Mouse (Mus musculus): Measurements from ENCODE around the gene Efemp2.

The Efemp2 gene

DNA sequence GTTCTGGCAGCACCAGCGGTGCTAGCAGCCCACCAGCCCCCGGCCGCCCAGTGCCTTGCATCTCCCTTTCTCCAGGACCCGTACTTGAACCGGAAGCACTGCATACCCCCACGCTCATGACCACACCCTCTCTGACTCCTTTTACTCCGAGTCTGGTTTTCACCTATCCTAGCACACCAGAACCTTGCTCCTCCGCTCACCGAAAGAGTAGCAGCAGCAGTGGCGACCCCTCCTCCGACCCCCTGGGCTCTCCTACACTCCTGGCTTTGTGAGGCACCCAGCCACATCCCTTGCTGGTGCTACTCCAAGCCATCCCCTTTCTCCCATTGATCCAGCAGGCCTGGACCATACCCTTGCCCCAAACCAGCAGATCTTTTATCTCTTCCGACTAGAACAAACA is 18.7 kb upstream of the Efemp2 start:
- DNase-seq, result no peak

DNA sequence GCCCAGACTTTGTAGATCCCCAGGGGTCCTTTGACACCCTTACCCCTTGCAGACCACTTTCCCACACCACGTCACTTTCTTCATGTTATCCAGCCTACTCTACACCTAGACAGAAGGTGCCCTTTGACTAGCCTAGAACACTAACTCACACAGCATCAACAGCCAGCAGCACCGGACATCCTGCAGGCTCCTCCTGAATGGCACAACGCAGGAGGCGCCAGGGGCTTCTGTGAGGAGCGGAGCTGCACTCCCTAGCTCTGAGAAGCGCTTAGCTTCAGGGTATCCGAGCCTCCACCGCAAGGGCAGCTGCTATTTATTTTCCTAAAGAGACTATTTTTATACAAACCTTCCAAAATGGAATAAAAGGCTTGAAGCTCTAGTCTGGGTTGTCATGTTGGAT is 18.2 kb upstream of the Efemp2 start:
- no peak for DNase-seq

DNA sequence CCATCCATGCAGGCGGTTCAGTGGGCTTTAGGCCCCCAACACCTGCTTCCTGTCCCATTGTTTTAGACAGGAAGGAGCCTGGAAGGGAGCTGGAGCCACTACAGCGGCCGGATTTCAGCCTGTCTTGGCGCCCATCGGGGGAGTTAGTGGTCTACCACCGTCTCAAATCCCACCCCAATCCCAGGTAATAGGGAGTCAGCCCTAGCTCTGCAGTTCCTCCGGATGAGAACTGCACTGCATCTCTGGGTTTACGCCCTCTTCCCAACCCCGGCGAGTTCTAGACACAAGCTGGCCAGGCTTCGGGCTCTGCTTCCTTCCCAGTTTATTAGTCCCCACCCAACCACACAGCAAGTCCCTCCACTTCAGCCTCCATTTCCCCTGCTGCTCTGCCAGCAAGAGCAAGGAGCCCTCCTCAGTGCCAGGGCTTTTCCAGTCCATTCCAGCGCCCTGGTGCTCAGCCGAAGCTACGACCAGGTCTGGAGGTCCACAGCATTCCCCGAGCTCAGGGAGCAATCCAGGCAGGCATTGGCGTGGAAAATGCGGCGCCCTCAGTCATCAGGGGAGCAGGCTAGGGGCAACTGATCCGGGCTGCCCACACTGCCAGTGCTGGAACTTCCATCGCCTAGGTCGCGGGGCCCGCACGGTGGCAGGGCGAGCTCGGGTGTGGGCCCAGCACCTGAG is 17.4 kb upstream of the Efemp2 start:
- no peak for DNase-seq

DNA sequence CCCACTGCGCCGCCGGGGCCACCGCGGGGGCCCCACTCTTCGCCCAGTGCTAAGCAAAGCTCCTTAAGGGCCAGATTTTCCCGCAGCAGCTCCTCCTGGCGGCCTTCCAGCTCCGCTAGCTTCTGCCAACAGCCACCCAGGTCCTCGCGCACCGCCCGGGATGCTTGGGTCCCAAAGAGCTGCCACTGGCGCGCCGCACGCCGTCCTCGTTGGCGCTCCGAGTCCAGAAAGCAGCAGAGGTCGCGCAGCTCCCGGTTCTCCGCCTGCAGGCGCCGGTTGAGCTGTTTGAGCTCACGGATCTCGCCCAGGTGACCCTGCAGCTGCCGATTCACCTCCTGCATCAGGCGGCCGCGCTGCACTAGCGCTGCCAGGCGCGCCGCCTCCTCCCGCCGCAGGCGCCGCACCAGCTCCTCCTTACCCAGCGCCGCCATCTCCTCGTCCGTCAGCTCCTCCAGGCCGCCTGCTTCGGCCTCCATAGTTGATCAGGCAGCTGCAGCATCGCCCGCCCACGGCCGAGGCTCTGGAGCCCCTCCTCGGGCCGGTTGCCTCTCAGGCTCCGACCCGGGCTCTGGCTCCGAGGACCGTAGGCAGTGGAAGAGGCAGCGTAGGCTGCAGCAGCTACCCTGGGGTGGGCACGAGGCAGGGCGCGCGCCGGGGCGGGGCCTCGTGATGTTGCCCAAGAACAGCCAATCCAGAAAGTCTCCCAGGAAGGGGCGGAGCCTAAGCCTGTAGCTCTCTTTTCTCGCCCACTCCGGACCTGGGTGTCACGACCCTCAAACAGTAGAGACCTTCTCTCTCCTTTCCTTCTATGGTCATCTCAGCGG is 16.6 kb upstream of the Efemp2 start:
- DNase-seq, result peak; percentile 97

DNA sequence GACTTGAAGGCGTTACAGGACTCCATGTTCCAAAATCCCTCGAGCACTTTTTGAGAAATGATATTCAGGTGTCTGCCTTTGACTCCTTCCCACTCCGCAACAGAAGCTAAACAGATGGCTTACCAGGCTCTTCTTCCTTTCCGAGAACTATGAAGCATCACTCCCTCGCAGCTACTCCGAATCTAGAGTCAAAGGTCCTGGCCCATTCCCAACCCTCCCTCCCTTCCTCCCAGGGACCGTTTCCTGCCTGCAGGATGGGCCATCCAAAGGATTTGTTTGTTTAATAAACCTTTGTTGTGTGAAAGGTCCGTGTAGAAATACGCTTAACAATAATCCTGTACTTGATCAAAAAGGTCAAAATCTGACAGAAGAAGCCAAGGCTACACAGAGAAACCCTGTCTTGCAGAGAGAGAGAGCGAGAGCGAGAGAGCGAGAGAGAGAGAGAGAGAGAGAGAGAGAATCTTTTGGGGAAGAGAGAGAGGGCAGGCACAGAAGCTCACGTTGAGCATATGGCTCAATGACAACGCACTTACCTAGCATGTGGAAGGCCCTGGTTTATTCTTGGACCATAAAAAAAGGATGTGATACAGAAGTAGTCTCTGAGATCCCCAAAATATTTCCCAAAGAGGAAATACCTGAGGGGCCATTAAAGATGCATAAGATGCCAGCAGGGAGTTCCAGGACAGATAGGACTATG is 15.9 kb upstream of the Efemp2 start, which contains the start of gene Ccdc85b:
Gene Ccdc85b, minus strand, starts transcription at position 149 of the 697 bp plus-strand sequence.
- no peak for DNase-seq

DNA sequence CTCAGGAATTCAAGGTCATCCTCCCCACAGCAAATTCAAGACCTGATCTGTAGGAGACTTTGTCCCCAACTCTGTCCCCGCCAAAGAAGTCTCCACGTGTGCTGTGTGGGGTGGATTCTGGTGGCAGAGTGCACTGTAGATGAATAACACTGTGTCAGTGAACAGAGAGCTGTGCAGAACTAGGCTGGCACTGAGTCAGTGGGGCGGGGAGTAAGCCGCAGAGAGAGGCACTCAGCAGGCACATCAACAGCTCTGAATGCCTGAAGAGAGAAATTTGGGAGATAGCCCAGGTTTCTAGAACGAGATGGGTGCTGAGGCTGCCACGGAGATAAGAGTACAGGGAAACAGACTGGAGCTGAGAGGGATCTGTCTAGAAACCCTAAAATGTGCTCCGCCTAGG is 14.7 kb upstream of the Efemp2 start:
- no peak for DNase-seq

DNA sequence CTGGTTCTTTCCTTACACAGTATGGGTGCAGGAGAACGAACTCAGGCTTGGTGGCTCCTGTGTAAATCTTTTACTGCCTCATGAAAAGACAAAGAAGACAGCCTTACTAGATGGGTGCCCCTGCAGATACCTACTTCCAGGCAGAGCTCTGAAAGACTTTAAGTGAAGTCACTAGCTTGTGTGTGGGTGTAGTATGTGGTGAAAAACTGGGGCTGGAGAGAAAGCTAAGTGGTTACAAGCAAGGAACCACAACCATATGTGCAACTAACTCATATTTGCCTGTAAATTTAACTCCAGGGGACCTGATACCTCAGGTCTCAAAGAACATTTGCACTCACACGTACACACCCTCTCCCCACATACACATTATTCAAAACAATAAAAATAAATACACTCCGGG is 13.9 kb upstream of the Efemp2 start:
- DNase-seq, result no peak

DNA sequence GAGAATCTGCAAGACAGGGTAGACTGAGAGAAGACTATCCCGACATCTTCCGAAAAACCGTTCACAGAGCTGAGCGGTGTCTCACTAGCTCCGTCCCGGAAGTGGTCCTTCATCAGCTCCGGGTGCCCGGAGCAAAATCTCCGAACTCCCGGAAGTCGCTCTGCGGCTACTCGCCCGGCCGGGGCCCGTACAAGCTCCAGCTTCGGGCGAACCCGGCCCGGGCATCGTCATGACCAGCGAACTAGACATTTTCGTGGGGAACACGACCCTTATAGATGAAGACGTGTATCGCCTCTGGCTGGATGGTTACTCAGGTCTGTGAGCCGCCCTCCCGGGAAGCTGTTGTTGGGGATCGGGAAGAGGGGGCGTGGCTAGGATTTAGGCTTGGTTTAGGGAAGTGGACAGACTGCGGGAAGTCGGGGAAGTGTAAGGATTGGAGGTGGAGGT is 13.3 kb upstream of the Efemp2 start, which contains the start of gene Fibp:
Gene Fibp, plus strand, starts transcription at position 151 of the 447 bp plus-strand sequence.
- DNase-seq, result peak; percentile 85

DNA sequence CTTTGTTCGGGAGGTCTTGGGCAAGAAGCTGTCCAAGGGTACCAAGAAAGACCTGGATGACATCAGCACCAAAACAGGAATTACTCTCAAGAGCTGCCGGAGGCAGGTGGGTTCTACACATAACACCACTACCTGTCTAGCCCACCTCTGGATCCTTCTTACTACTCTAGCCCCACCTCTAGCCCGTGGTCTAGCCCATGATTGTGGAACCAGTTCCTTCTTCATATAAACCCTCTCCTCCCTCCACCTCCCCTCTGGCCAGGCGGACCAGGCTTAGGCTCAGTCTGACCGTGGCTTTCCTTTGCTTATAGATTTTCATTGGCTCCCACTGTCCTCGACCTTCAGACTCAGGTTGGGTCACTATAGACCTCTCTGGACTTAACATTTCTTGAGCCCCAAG is 12.3 kb upstream of the Efemp2 start:
- no peak for DNase-seq

DNA sequence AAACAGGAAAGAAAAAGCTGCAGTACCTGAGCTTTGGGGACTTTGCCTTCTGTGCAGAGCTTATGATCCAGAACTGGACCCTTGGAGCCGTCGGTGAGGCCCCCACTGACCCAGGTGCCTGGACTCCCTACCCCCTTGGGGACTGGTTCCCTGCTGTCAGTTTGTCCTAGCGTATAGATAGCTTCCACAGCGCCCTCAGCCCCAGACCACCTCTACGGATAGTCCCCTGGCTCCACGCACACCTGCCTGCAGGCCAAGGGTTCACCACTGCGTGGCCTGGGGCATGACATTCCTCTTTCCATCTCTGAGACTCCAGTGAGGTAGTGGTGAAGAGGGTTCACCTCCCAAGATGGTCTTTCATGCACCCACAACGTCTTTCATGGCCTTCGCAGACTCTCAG is 10.5 kb upstream of the Efemp2 start:
- DNase-seq, result peak; percentile 26

DNA sequence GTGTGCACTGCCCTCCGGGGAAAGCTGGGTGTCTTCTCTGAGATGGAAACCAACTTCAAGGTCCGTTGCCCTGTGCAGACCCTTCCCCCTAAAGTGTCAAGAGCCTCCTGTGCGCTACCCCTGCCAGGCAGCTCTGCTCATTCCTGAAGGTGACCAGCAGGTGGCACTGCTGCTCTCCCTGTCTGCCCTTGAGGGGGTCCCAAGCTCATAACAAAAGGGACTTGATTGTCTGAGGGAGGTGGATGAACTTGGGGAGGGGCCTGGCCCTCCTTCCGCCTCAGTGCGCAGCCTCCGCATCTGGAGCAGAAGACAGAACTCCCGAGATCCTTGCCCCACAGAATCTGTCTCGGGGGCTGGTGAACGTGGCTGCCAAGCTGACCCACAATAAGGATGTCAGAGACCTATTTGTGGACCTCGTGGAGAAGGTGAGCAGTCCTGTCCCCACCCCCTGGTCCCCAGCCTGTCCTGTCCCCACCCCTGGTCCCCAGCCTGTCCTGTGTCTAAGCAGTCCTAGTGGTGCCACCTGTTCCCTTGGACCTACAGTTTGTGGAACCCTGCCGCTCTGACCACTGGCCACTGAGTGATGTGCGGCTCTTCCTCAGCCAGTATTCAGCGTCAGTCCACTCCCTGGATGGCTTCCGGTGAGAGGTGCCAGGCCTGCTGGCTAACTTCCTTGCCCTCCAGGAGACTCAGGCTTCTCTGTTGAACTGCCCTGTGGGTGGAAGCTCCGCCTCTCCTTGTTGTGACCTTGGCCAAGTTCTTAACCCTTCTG is 9.8 kb upstream of the Efemp2 start:
- peak; percentile 73 for DNase-seq

DNA sequence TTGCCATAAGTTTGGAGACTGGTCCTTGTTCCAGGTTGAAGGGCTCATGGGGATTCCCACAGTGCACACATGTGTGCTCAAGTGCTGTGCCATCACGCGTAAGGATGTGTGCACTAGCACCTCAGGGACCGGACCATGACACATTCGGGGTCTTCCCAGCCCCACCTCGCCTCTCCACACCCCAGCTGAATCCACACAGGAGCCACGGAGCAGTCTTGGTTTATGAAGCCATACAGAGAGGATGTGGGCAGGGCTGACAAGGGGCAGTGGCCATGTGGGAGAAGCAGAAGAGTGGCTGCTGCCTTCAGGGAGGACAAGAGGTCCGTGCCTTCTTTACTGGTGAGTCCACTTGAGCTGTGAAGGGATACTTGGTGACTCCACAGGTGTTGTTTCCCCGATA is 8.7 kb upstream of the Efemp2 start:
- no peak for DNase-seq

DNA sequence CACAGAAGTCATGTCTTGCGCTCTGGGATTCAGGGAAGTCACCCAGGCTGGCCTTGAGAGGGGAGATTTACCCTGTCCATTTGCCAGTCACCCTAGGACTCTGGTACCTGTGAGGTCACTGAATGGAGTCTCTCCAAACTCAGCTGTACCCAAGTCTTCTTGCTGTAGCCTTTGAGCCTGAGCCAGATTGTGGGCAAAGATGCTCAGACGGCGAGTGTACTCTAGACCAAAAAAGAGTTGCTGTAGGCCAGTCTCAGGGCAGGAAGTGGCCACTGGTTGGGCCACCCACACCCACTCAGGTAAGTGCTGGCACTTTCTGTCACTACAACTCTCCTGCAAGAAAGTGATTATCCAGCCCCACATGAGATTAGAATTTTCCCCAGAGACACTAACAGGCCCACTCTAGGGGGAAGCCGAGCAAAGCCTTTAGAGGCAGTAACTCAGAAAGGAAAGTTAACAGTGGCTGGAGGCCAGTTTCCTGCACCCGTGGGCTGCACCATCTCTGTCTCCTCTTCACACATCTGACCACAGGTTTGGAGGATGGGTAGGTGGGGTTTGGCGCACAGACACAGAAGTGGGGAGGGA is 6.7 kb upstream of the Efemp2 start:
- DNase-seq, result no peak

DNA sequence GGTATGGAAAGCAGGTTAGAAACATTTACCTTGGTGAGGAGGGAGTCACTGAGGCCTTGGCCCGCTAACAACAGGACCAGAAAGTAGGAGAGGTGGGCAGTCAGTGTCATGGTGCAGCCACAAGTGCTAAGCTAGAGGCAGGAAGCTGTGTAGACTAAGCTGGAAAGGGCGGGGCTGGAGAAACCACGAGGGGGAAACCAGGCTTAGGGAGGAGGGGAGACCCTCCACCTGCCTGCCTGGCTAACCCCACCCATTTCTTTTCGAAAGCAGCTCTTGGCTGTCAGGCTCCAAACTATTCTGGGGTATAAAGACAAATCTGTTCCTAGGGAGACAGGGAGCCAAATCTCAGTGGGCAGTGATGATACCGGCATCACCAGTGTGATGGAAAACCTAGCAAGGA is 5.4 kb upstream of the Efemp2 start, which contains the start of gene Ctsw:
Gene Ctsw, minus strand, starts transcription at position 134 of the 400 bp plus-strand sequence.
- DNase-seq, result no peak

DNA sequence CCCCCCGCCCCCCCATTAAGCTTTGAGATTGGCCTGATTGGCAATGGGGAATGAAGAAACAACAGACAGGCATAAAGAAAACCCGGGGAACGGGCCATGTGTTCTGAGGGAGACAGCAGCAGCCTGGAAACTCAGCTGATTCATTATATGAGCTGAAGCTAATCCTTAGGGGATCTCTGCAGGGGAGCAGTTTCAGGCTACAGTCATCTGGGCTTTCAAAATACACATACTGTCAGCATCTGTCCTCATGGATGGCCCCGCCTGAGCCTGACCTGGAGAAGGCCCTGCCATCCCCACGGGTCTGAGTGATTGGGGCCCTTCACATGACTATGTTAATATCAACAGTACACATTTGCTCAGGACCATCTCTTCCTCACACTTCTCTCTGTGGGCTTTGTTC is 1.9 kb upstream of the Efemp2 start:
- no peak for DNase-seq

DNA sequence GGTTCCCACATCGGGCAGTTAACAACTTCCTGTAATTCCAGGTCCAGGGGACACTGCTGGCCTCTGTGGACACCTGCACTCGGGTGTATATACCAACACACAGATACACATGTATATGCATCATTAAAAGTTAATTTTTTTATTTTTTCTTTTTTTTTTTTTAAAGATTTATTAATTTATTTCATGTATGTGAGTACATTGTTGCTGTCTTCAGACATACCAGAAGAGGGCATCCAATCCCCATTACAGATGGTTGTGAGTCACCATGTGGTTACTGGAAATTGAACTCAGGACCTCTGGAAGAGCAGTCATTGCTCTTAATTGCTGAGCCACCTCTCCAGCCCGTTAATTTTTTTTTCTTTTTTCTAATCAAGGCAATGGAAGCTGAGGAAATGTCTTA is 897 bp upstream of the Efemp2 start:
- no peak for DNase-seq

DNA sequence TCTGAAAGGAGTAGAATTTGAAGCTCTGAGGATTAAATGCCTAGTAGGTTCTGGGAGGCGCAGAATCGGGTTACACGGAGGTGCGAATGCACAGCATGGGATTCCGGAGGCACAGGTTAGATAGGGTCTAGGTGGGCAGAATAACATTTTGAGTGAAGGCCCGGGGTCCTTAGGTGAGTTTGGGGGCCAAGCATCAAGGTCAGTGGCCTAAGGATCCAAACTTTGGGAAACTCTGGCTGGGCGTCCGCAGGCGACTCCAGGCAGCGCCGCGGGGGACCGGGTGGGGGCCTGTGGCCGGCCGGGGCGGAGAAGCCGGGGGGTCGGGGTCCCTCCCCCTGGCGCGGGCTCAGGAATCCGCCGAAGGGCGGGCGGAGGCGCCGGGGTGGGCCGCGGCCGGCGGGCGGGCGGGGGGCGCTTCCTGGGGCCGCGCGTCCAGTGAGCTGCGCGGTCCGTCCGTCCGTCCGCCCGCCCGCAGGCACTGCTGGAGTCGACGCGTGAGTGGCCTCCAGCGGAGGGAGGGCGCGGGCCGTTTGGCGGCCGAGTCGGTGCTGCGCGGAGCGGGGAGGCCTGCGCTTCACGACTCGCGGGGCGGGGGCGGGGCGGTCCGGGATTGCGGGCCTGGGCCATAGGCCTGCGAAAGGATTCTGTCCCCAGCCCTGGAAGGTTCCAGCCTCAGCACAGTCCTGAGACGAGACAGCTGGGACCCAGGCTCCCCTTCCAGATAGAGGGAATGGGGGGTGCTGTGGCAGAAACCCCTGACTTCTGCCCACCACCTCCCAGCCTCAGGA is 721 bp downstream of the Efemp2 start:
- DNase-seq, result peak; percentile 38

DNA sequence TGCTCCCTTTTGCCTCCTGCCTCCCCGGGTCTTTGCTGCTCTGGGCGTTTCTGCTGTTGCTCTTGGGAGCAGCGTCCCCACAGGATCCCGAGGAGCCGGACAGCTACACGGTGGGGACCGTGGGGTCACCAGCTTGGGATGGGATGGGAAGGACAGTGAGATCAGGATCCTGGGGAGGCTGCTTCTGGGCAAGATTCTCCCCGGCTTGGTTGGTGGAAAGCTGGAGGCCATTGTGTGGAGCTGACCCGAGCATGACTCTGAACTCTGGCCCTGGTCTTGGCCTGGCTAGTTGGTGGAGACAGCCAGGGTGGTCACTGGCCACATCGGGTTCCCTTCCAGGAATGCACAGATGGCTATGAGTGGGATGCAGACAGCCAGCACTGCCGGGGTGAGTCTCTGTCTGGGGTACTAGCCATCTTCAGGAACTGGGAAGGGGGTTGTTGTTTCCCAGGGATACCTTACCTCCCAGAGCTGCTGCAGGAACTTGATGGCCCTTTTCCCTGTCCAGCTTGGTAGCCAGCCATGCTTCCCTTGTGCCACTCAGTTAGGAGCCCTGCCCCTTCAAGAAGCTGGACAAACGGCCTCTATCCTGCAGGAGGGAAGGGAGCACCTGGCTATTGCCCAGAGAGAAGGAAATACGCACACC is 1.4 kb downstream of the Efemp2 start:
- DNase-seq, result peak; percentile 60

DNA sequence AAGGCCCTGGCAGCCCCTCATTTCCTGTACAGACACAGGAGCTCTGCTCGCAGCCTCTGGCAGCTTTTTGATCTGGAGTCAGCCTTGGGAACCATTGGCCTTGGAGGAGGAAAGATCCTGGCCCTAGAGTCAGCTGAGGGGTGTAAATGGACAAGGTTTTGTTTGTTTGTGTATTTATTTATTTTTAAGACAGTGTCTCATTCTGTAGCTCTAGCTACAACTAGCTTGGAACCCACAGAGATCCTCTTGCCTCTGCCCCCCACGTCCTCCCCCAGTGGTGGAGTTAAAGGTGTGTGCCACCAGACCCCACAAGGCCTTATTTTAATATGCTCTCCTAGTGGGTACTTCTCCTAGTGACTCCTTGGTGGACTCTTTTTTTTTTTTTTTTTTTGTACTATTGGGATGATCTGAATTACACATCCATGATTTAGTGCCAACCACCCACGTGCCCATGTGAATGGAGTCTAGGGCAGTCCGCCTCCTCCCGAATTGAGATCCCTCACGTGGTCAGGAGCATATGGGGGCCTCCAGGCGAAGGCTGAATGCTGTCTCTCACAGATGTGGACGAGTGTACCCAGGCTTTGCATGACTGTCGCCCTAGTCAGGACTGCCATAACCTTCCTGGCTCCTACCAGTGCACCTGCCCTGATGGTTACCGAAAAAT is 3.4 kb downstream of the Efemp2 start:
- peak; percentile 41 for DNase-seq

DNA sequence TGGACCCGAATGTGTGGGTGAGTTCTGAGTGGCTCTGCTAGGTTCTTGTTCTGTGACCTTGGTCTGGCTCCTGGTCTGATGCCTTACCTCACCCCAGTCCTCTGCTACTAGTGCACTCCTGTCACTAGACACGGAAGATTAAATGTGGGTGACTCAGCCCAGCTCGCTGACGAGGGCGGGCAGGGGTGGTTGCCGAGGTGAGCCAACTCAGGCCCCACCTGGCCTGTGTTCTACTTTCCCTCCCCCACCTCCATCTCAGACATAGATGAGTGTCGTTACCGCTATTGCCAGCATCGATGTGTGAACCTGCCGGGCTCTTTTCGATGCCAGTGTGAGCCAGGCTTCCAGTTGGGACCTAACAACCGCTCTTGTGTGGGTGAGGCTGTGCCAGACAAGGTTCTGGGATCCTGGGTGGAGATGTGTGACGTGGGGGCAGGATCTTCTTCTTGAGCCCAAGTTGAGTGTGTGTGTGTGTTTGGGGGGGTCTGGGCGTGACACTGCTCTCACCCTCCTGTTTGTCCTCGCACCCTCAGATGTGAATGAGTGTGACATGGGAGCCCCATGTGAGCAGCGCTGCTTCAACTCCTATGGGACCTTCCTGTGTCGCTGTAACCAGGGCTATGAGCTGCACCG is 4.0 kb downstream of the Efemp2 start:
- no peak for DNase-seq

All from cerebellum, adult 8-10 months (tissue).